Mouse (Mus musculus): ENCODE data around the gene Jak1.
A peak's percentile ranks its signal among the peaks of the same experiment; 100 is the strongest.

Jak1 gene

GRCm38 (mm10) chr4:101192241-101192976 lies 72.7 kb downstream of the Jak1 start:
- no peak for DNase-seq (ENCODE audit: low spot score)

DNA sequence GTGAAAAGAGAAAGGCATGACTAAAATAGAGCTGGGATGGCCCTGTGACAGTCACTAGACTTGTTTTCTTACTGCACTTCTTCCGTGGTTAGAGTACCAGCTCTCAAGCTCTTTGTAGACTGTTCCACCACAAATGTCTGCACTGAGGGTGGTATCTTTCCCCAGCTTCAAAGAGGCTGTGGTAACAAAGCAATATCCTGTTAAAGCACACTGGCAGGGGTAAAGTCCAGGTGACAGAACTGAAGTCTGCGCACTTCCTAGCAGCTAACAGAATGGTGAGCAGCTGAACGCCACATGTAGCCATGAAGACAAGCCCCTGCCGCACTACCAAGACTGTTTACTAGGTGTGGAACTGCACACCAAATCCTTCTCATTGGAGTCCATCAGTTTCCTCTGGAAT lies 77.7 kb downstream of the Jak1 start:
- no peak for DNase-seq (ENCODE audit: low spot score)

DNA sequence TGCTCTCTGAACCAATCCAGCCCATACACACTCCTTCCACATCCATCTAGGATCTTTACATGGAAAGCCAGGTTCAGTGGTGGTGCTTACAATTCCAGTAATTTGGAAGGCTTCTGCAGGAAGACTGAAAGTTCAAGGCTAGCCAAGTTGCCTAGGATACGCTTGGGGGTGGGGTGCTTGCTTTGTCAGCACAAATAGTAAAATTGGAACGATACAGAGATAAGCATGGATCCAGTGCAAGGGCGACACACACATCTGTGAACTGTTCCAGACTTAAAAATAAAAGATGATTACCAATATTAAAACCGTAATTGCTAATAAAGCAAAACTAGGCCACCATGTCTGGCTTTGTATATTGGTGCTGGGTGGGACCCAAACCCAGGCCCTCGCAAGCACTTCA lies 78.5 kb downstream of the Jak1 start:
- no peak for DNase-seq (ENCODE audit: low spot score)

DNA sequence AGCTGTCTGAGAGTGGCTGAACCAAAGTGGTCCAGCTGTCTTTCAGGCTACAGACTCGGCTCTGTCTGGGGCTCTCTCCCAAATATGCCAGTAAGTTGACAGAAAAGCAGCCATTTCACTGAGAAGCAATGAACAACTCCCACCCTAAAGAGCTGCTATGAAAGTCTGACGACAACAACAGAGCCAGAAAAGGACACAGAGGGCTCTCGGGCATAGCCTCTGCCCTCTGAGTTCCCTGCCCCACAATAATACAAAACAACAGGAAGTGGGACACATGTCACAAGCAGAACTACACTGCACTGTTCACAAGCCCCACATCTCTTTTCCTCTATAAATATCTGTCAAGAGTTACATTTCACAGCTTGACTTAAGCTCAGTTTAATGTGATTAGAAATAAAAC lies 79.9 kb downstream of the Jak1 start:
- no peak for DNase-seq (ENCODE audit: low spot score)

GRCm38 (mm10) chr4:101182603-101183011 lies 82.5 kb downstream of the Jak1 start:
- no peak for DNase-seq (ENCODE audit: low spot score)

- no peak for DNase-seq (ENCODE audit: low spot score)
Observed at GRCm38 (mm10) chr4:101180681-101181080, 84.4 kb downstream of the Jak1 start.

GRCm38 (mm10) chr4:101179836-101180235 lies 85.2 kb downstream of the Jak1 start:
- DNase-seq (ENCODE audit: low spot score) = no peak

GRCm38 (mm10) chr4:101179076-101179475 lies 86.0 kb downstream of the Jak1 start:
- DNase-seq (ENCODE audit: low spot score) = no peak

DNA sequence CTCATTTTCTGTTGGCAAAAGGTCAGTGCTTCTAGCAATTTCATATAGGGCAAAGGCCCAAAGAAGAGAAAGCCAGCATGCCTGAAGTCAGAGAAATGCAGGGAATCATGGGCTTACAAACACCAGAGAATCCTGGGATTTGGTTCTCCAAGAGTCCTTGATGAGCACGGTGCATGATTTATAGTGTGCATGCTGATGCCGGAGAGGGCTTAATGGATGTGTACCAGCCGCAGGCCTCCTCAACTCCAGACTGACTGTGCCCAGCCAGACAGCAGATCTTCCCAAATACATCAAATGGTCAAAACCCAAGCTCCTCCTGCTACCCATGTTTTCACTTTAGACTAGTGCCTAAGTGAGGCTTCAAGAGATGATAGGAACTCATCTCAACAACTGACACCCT lies 87.3 kb downstream of the Jak1 start:
- no peak for DNase-seq (ENCODE audit: low spot score)

DNA sequence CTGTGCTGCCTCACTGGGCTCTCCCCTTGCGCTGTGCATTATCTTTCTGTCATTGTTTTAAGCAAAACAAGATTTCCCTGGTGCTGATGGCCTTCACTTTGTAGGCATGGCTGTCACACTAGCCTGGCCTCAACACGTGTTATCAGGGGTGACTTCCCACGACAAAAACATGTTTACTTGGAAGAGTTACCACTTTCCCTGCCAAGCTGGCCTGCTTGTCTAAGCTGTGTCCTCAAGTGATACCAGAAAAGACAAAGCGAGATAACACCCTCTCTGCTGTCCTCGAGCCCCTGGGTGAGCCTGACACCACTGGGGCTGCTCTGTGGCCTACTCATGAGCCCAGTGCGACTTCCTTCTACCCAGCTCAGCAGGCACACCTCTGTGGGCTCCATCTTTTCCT lies 89.0 kb downstream of the Jak1 start:
- no peak for DNase-seq (ENCODE audit: low spot score)

DNA sequence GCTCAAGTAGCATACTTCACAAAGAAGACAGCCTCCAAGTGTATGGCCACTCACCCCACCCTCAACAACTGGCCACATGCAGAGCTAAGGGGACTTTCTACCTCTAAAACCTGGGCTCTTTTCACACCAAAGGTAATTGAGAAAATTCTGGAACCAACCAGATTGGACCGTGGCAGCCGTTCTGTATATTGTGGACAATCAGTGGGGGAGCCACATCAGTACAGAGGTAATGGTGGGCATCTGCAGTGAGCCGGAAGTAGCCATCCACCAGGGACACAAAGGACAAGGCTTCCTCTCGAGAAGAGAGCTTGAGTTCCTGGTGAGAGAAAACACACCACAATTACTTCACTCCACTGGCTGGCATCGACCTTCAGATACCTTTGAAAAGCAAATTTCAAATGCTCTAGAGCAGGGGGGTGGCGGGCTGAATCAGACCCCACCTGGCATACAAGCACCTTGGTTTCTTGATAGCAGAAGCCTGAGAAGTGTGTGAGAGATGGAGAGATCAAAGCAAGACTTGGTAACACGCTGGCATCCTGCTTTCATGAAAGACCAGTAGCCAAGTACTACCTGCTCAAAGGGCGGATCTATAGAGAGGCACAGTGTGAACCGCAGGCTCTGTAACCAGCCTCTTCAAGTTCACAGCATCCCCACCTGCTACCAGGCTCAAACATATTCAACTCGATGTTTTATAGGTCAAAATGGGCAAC lies 90.0 kb downstream of the Jak1 start:
- DNase-seq (ENCODE audit: low spot score) = no peak

DNA sequence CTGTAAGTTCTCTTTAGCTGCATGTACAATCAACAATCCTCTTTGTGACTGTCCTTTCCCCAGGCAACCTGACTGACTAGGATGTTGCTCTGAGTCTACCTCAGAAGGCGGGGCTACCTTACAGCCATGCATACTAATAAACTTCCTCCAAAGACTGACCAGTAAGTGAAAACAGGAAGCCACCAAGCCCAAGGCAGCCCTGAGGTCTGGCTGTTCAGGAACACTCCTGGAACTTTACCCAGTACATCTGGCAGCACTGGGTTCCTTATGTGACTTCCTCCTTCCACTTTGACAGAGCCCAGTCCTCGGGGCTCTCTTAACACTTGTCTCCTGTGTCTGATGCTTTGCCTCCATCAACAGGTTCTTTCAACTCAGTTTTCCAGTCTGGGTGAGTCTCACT lies 92.3 kb downstream of the Jak1 start:
- DNase-seq (ENCODE audit: low spot score) = no peak

DNA sequence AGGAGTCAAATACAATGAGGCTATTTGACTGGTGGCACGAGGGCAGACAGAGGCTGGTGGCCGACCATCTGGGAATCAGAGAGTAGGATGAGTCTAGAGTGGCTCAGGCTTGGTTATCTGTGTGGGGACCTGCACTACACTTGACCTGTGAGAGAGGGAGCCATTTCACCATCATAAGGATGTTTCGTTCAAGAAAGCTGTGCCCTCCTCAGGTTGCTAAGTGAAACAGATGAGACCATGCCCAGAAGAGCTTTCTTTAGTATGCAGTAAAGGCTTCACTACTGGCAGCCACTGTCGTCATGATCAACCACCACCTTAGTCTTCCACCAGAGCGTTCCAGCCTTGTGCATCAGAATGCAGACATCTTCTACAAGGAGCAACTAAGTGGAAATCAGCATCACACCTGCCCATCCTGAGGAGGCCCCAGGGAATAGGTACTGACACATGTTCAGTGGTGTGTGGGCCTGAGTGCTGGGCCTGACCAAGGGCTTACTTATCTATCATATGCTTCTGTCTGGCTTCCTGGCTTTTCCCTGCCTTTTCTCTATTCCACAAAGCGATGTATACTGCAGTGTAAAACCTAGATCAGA lies 96.8 kb downstream of the Jak1 start:
- DNase-seq (ENCODE audit: low spot score) = peak; percentile 56

GRCm38 (mm10) chr4:101167777-101168176 lies 97.3 kb downstream of the Jak1 start:
- no peak for DNase-seq (ENCODE audit: low spot score)

GRCm38 (mm10) chr4:101165776-101166175 lies 99.3 kb downstream of the Jak1 start:
- no peak for DNase-seq (ENCODE audit: low spot score)

GRCm38 (mm10) chr4:101164673-101165072 lies 100.4 kb downstream of the Jak1 start:
- DNase-seq (ENCODE audit: low spot score) = no peak

DNA sequence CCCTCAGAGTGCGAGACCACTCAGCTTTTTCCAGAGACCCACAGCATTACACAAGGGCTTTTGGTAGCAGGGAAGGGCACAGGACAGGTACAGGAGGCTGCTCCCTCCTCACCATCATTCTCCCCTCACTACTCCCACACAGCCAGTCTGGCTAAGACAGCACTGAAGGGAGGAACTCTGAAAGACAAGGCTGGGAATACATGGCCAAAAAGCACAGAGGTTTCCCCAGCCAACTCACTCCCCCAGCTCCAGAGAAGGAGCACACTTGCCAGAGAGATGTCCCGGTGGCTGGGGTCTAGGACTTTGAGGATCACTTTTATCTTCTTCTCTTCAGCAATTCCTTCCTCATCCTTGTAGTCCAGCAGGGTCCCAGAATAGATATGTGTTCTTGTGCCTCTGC lies 100.9 kb downstream of the Jak1 start:
- no peak for DNase-seq (ENCODE audit: low spot score)

DNA sequence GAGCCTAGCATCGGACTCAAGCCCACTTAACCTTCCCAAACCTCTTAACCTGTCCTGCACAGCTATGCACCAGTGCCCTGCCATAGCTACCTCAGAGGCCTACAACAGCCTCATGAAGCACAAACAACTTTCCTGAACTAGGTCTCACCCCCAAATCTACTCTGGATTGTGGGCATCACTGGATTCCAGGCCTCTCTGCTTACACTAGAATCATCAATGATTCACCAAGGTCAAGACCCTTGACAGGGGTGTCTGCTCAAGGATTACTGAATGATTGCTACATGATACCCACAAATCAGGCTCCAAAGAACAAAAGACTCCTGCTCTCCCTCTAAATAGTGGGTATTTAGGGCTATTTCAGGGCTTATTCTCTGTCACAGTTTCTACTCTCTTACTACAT lies 104.3 kb downstream of the Jak1 start:
- DNase-seq (ENCODE audit: low spot score) = no peak

GRCm38 (mm10) chr4:101159191-101159764 lies 105.8 kb downstream of the Jak1 start:
- DNase-seq (ENCODE audit: low spot score) = no peak

DNA sequence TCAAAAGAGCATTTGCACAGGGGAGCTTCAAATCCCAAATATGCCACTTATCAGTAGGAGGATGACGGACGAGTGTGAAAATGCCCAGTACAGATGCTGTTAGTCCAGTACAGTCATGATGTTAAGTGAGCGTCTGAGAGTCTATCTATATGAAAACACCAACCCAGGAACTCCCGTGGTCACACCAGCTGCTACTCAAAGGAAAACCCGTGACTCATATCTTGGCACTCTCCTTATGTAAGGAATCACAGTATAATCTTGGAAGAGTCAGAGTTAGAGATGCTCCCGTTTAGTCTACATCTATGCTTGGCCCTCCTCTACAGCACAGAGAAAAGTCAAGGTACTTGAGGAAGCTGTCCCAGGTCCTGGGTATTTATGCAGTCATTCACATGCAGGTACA lies 106.8 kb downstream of the Jak1 start:
- no peak for DNase-seq (ENCODE audit: low spot score)

DNA sequence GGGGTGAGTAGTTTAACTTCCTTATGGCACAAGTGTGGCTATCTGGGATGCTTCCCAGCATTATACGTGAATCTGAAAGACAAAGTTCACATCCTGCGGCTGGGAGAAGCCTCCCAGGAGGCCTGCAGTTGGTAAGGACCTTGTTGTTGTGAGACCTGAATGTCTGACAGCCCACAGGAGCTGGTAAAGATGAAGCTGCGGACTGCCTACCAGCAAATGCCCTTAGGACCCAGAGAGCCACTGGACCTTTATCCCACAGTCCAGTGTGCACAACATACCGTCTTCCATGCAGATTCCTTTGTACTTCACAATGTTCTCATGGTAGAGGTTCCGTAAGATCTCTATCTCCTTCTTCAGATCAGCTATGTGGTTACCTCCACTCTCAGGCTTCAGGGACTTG lies 107.6 kb downstream of the Jak1 start:
- no peak for DNase-seq (ENCODE audit: low spot score)

DNA sequence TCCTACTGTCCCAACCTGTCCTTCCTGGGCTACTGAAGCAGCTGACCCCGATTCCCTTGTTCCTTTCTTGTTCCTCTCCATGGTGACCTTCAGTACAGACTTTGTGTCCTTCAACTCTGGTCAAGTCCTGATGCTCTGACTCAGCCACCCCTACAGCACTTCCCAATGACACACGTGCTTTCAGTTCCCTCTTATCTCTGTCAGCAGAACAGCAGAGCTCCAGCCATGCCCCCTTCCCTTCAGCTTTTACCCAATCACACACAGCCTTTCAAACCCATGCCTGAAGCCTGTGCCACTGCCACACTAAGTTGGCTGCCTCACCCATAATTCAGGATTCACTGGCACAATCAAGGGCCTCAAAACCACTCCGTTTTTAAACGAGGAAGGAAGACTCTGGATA lies 109.5 kb downstream of the Jak1 start:
- no peak for DNase-seq (ENCODE audit: low spot score)

Data from layer of hippocampus, adult 11-12 months (tissue).